Mouse (Mus musculus) megakaryocyte, embryonic 14.5 days (primary cell): ENCODE data around the gene Dhx9.

Source experiments
- FLI1 ChIP-seq: IDR thresholded peaks from 2 replicates; pipeline ENCODE4 v1.6.1; 2012; ENCODE audit warnings: low read length, inconsistent platforms, mixed read lengths
- GATA1 ChIP-seq: IDR thresholded peaks from 3 replicates; pipeline ENCODE4 v1.6.1; 2012; ENCODE audit warnings: mixed read lengths, low read length, inconsistent platforms, borderline replicate concordance

GRCm38 (mm10) chr1:153481025-153481412 lies 6.4 kb downstream of the Dhx9 start:
- no peak for TF ChIP-seq GATA1
- no peak for TF ChIP-seq FLI1
